Mouse (Mus musculus) kidney, postnatal 36 days (tissue): ENCODE measurements around the gene Tpd52l2.

ENCODE experiments used
- DNase-seq, 2 experiments: peaks; one replicate each; pipeline ENCODE4 v3.0.0; 2021 to 2022; ENCODE audit warnings: mixed read lengths in 2 of 2

Tpd52l2 gene

DNA sequence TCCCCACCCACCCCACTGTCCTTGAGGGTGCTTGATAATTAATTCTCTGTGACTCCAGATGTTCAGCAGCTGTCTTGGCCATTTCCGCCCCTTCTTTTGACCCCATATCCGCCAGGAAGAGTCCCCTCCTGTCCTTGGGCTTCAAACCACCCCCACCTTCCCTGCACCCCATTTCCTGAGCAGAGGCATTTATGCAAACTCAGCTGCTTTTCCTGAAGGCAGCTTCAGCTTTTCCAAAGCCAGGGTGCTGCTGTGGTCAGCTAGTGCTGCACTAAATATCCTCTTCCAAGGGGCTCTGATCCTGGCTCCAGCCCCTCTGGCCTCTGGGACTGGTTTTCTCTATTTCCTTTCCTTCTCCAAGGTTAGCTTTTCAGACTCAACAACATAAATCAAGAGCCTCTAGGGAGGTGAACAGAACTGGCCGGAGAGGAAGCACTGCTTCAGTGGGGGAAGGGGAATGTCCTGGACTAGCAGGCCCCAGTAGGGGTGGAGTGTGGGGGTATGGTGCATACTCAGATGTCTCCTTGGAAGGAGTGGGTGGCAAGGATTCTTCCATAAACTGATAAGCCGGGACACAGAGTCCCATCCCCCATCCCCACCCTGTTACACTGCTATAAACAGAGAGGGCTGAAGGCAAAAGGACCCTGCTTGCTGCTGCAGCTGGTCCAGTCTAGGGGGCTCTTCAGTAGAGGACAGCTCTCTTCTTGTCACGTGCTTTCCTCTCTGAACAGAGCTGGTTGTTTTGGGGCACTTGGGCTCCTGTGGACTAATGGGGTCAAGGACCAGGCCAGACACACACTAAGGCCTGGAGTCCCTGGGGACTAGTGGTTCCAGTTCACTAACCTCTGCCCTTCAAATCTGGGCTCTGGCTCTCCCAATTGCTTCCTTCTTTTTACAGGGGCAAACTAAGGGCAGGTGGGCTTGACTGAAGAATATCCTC, 9.3 kb upstream of the Tpd52l2 start:
- peak; percentile 69 to 83 for DNase-seq

DNA sequence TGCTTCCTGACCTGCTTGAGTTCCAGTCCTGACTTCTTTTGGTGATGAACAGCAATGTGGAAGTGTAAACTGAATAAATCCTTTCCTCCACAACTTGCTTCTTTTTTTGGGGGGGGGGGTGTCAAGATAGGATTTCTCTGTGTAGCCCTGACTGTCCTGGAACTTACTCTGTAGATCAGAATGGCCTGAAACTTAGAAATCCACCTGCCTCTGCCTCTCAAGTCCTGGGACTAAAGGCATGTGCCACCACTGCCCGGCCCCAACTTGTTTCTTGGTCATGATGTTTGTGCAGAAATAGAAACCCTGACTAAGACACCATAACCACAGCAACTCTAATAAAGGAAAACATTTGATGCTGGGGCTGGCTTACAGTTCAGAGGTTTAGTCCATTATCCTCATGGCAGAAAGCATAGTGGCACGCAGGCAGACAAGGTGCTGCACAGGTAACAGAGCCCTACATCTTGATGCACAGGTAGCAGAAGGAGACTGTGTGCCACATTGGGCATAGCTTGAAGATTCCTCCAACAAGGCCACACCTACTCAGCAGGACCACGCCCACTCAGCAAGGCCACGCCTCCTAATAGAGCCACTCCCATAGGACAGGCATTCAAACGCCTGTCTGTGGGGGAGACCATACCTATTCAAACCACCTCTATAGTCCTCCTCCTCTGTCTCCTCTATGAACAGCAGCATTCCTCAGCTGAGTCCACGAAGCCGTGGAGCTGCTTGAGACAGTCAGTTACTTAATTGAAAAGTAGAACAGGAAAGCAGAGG, 5.3 kb upstream of the Tpd52l2 start:
- peak; percentile 30 to 66 for DNase-seq

DNA sequence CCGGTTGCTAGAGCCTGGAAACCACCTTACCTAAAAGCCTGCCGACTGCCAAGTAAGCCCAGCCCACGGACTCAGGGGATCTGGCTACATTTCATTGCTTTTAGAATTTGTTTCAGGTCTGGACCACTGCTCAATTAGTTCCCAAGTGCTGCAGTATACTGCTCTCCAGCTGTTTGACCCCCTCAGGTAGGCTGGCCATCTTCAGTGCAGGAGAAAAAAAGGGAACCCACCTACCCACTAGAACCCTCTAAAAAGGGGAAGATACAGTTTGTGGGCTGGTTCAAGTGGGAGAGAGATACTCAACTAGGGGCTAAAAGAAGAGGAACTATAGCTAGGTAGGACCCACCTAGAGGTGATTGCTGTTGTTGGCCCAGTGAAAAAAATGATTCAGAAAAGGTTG, 4.7 kb upstream of the Tpd52l2 start:
- DNase-seq, result no peak

DNA sequence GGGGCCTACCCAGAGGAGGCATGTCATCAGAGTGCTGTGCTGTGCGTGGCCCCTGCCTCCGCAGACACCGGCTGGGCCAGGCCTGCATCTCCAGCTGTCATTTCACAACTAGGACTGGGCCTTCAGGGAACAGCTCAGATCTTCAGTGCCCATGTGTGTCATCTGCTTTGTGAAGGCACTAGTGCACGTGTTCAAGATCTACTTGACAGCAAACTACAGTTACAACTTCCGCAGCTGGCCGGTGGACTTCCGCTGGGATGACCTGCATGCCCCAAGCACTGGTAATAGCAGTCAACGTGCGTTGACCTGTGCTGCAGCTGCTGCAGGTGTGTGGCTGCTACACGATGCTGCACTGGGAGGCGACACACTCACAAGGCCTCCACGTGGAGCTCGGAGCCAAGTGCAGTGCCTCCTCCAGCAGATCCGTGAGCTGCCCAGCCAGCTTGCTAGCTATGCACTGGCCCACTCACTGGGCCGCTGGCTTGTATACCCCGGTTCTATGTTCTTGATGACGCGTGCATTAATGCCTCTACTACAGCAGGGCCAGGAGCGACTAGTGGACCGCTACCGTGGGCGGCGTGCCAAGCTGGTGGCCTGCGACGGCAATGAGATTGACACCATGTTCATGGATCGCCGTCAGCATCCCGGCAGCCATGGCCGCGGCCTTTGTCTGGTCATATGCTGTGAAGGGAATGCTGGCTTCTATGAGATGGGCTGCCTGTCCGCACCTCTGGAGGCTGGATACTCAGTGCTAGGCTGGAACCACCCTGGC, 3.6 kb upstream of the Tpd52l2 start, which contains the start of gene Abhd16b:
TSS of gene Abhd16b (plus strand) at position 51 of the 772 bp plus-strand sequence.
- DNase-seq, result peak in 1 of 2 experiments; percentile 27

DNA sequence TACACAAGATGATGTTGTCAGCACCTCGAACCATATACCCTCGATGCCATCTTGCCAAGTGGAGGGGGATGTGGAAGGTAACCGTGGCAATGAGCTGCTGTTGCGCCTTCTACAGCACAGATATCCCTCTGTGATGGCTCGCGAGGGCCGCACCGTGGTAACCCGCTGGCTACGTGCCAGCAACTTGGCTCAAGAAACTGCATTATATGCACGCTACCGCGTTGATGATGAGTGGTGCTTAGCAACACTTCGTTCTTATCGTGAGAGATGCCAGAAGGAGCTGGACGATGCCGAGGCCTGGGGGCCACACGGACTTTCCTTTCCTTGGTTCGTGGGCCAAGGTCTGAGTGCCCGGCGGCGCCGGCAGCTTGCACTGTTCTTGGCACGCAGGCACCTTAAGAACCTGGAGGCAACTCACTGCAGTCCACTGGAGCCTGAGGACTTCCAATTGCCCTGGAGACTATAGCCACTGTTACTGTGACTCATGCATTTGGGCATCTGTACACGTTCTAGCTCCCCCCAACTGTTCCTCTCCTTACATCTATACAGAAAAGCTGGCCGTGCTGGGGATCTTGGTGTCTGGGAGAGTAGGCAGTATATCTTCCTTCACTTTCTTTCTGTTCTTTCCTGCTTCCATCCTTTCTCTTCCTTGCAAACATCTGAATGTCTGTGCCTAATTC, 2.5 kb upstream of the Tpd52l2 start:
- no peak for DNase-seq

DNA sequence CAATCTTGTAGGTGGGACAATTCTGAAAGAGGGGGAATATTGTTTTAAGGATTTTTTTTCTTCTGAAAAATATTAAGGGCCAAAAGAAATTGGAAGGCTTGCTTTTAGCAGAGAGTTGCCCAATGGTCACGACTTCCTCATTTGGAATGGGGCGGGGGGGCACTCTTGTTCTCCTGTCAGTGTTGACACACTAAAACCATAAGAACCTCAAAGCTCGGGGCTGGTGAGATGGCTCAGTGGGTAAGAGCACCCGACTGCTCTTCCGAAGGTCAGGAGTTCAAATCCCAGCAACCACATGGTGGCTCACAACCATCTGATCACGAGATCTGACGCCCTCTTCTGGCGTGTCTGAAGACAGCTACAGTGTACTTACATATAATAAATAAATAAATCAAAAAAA, 1.1 kb upstream of the Tpd52l2 start:
- DNase-seq, result peak in 1 of 2 experiments; percentile 27

DNA sequence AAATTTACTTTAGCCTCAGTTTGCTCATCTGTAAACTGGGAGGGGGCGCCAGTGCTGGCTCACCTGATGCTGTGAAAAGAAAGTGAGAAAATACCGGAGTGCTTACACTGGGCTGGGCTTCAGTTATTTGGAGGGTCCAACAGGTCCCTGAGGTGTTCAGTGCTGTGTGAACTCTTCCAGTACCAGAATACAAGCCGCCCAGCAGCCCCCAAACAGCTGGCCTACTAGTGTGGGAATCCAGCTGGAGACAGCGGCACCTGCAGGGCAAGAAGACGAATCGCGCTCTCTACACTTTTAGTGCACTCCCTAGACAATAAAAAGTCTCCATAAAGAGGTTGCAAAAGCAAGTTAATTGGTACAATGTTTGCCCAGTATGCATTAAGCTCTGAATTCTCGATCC, 661 bp upstream of the Tpd52l2 start:
- peak; percentile 67 to 82 for DNase-seq

DNA sequence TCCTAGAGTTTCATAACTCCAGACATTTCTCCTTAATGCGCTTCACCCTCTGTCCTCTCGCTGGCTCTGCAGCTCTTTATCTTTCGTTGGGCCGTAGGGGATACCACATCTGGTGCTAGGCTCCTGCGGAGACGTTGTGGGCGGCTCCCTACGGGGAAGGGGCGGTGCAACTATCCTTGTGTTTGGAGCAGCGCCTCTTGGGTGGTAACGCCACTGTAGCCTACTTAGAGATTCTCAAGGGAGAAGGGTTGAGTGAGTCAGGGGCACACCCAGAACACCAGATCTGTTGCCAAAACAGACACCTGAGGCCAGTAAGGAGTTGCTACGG, 570 bp downstream of the Tpd52l2 start:
- peak; percentile 81 for DNase-seq

DNA sequence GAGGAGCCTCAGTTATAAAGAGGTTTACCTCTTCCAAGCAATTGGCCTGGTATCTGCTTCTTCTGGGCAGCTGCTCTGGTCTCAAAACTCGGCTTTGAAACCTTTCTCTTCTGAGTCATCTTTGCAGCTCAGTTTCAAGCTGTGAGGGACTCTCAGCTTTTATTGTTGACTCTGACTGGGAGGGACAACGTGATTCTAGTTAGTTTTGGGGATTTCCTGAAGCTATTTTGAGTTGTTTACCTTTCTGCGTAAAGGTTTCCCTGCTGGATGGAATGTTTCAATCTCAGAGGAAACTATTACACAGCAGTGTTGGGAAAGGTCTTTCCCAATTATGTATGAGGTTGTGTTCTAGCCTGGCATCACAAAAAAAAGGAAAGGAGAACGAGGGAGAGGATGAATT, 1.7 kb downstream of the Tpd52l2 start:
- no peak for DNase-seq

DNA sequence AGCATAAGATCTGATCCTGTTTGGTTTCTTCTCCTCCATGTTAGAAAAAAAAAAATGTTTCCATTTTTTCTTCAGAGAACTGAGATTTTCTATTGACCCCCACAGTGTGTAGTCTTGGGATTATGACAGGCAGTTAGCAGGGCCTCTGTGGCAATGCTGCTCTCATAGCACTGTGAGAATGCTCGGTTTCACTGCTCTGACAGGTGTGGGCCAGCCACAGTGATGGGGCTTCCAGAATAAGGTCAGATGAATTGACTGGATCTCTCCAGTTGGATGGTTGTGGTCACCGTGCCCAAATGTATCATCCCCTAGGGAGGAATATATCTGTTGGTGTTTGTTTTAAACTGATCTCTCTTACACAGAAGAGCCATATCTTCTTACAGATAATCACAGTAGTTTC, 12.2 kb downstream of the Tpd52l2 start:
- no peak for DNase-seq

DNA sequence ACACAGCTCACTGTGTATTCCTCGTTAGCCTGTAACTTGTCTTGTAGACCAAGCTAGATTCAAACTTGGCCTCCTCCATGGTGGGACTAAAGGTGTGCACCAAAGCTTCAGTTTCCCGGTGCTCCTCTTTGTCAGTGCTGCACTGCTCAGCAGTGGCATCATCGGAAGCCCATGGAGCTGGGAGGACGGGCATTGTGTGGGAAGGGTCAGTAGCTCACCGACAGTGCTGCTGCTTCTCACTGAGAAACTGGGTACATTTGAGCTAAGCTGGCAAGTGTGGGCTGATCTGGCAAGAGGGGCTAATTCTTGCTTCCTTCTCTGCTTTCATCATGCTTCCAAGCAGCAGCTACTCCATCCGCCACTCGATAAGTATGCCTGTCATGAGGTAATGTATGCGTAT, 14.3 kb downstream of the Tpd52l2 start:
- DNase-seq, result no peak

DNA sequence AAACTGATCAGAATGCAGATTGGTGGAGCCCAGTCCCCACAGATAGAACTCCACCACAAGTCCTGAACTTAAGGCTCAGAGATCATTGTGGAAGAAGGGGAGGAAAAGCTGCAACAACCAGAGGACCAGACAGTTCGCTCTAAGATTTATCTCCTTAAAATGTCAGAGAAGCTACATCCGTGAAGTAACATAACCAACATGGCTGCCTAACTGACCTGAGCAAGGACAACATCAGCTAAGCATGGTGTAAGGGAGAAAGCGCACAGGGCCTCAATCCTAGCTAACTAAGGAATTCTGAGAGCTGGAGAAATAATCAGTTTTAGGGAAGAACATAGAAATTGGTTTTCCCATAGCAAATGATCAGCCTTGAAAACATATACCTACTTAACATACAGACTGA, 22.3 kb downstream of the Tpd52l2 start:
- DNase-seq, result no peak

DNA sequence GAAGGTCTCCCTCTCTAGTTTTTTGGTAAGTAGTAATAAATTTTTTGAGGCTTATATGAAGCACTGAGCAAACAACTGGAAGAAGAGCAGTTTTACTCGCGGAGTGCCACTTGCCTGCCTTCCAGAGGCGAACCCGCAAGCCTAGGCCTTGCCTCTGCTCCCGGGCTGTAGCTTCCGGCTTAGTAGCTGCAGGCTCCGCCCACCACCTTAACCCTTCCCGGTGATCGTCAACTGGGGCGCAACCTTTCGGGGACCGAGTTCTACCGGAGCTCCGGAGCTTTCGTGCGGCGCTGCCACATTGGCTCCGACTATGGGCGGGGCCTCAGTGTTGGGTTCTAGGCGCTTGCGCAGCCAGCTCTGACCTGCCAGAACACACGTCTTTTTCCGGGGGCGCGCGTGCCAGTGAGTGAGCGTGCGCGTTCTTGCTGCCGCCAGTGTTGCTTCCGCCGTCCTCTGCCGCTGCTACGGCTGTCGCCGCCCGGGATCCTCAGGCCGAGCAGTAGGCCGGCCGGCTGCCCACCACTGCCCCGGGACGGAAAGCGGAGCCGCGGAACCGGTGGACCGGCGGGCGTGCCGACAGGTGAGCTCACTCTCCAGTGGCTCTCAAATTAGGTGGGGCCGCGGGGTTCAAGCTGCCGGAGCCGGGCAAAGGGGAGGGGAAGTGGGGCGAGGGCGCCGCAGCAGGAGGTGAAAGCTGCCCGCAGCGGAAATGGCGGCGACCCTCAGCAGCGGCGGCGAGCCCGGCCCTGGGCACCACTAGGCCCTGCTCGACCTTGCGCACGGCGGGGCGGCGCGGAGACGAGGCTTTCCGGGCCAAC, 23.4 kb downstream of the Tpd52l2 start, which contains the start of gene Dnajc5:
TSS of gene Dnajc5 (plus strand) at position 368 of the 818 bp plus-strand sequence.
- peak; percentile 99 for DNase-seq

DNA sequence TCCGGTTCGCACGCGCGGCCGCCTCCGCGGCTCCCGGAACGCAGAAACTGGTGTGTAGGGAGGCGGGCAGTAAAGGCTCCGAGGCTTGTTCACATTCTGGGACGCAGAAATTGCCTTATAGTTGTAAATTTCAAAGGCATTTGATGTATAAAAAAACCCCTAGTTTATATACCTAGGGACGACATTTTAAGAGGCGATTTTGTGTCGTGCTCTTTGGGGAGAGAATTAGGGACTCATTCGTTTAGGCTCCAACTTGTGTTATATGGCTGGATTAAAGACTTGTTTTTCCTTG, 23.9 kb downstream of the Tpd52l2 start:
- no peak for DNase-seq

DNA sequence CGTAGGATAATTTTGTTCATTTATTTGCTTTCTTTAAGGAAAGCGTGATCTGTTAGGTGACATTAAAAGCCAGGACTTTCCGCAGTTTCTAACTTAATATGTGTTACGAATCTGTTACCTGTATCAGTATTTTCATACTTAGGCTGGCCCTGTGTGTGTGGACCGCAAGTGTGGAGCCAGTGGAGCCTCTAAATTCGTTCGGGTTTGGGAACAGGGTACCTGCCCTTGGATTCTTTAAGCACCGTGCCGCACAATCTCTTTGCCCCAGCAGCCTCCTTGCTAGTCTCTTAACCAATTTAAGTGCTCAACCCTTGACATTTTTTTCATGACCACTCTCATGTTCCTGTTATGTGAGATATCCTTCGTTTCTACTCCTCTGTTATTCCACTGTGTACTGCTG, 24.5 kb downstream of the Tpd52l2 start:
- no peak for DNase-seq

DNA sequence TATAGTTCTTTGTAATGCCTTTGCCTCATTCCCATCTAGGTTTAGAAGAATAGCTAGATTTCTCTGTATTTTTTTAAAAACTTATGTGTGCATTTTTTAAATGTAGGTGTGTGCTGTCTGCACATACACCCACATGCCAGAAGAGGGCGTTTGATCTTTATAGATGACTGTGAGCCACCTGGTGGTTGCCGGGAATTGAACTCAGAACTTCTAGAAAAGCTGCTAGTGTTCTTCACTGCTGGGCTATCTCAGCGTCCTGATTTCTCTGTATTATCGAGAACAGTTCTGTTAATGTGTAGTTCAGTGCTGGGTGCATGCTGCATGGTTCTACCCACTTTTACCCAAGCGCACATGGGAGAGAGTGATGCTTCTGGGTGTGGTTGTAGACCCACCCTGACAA, 25.9 kb downstream of the Tpd52l2 start:
- peak; percentile 38 to 55 for DNase-seq

DNA sequence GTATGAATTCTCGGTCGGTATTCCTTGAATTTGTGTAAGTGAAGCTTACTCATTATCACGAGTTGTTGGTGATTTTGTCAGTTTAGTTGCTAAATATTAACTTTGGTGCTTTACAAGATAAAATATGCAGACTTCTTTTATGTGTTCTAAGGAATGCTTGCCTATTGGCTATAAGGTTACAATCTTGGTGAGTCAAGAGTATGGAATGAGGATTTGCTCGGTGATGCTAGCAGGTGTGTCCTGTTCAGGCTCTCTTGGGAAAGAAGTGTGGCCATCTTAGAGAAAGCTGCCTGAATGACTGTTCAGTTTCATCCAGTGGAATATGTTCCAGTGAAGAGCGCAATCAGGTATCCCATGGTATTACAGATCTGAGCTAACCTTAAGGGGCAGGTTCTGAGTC, 28.6 kb downstream of the Tpd52l2 start:
- DNase-seq, result no peak

DNA sequence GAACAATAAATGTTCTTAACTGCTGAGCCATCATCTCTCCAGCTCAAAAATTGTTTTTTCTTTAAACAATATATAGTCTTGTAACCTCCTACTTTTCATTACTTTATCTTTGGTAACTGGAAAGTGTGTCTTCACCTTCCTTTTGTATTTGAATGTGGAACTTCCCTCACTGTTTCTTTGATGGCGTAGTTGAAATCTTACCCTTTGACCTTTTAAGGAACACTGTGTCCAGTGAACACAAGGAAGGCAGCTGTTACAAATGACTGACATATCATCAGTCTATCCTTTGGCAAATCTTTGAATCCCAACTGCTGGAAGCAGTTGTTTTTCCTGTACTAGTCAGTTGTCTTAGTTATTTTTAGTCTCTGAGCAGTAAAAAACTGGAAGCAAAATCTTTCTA, 32.1 kb downstream of the Tpd52l2 start:
- DNase-seq, result peak in 1 of 2 experiments; percentile 22

DNA sequence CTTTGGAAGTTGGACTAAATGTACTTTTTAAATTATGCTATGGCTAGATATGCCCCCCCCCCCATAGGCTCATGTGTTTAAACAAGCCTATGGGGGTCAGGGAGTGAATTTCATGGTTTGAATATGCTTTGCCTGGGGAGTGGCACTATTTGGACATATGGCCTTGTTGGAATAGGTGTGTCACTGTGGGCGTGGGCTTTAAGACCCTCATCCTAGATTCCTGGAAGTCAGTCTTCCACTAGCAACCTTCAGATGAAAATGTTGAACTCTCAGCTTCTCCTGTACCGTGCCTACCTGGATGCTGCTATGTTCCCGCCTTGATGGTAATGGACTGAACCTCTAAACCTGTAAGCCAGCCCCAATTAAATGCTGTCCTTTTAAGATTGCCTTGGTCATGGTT, 35.6 kb downstream of the Tpd52l2 start:
- no peak for DNase-seq

DNA sequence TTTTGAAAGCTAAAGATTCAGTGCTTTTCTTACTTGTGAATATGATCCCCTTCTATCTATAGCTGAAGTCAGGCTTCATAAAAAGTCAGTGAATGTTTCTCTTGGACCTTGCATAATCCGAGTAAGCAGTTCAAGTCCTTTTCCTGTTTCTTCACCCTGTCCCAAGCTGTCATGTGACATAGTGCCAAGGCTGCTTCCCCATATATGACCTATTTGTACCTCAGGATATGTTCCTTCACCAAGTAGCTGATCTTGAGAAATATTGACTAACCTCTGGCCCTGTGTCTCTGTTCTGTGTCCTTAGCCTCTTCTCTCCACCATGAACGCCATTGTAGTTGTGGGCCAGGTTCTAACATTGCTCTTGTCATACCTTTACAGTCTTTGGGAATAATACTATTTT, 39.5 kb downstream of the Tpd52l2 start:
- no peak for DNase-seq

DNA sequence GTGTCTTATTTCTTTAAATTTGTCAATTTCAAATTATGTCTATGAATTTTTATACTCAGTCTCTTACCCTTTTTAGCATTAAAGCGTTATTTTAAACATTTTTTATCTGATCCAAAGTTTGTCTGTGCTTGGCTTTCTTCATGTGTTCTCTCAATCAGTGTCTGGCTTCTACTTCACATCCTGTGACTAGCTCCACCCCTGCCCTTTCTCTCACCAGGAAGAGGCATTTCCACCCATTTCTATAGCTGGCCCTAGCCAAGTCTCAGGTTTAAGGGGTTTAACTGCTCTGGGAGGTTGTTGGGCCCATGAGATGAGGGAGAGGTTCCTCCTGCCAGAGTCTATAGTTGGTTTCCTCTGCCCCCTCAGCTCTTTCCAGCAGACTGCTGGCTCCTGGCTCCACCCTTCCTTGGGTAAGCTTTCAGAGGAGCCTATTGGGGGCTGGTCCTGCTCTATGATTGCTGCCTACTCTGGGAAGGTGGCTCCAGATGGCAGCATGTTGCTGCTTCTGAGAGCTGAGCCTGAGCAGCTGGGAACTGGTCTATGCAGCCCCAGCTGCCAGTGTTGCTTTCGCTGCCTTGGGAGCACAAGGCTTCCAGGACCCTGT, 40.6 kb downstream of the Tpd52l2 start:
- DNase-seq, result peak in 1 of 2 experiments; percentile 22
